Mouse (Mus musculus): ENCODE measurements around the gene Pdgfa.

GRCm38 (mm10) chr5:138989567-138989966 is 7.6 kb downstream of the Pdgfa start:
- TF ChIP-seq CTCF (IDR thresholded peaks at IDR 0.05; ENCODE audit: borderline replicate concordance, control insufficient read depth, extremely low read depth, insufficient read depth, low read length, poor library complexity) (no peak), POLR2A (IDR thresholded peaks at IDR 0.05; ENCODE audit: control insufficient read depth, extremely low read depth, insufficient read depth, low read length, poor library complexity) (no peak)

Measured in thymus, adult 2 months (tissue).